Mouse (Mus musculus) megakaryocyte, adult 5-6 weeks (primary cell): ENCODE measurements at regions not wholly inside any gene's neighbourhood (a gene's known extent, or its start where the extent isn't known, plus 50 kb on each side); places are given as distances from the start of the nearest gene placed in this dataset.

Experiments used
- ATAC-seq: 2 replicates; pipeline ENCODE4 v1.8.0; 2016; ENCODE audit warnings: mild to moderate bottlenecking, inconsistent platforms; ENCODE audit not compliant: poor library complexity, severe bottlenecking

DNA sequence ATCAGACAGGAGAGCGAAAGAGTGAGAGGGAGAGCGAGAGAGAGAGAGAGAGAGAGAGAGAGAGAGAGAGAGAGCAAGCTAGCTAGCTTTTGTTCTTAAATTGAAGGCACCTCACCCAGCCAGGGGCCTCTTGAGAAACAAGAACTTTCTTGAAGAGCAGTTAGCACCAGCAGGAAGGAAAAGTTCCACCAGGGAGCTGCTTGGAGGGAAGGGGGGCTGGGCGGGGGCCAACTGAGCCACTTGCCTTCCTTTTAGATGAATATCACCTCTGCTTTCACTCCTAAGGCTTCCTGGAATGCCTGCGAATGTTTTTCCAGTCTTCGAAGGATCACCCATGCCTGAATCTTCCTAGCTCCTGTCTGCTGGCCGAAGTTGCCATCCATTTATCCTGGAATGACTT is 118.0 kb upstream of the Tgfbr2 start:
- ATAC-seq, result no peak

DNA sequence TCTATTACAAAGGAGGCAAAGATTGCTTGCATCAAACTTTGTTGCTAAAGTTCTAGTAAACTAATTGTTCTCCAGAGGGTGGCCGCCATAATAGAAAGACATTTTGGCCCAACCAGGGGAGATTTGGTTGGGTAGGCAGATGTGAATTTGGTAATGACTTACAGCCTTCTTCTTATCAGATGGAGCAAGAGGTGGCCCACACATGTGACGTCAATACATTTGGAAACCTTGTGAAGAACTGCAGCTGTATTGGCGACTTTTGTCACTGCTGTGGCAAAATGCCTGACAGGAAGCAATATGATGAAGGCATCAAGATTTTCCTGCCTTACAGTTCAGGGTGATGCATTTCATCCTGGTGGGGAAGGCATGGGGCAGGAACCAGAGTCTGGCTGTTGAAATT is 116.5 kb upstream of the Tgfbr2 start:
- ATAC-seq, result peak; percentile 48

DNA sequence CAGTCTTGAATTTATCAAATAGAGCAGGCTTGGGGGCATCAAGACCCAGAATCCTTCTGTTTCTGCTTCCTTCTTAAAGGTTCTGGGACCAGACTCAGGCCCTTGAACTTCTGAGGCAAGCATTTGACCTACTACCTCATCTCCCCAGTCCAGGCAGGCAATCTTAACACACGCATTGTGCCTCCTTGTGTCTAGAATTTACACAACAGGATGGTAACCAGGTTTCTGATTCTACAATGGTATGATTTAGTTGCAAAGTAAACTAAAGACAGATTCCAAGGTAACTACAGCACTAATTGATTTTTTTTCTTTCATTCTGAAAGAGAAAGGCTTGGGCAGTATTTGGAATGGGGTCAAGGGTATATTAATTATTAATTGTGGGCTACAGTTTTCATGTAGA is 115.7 kb upstream of the Tgfbr2 start:
- ATAC-seq, result no peak

DNA sequence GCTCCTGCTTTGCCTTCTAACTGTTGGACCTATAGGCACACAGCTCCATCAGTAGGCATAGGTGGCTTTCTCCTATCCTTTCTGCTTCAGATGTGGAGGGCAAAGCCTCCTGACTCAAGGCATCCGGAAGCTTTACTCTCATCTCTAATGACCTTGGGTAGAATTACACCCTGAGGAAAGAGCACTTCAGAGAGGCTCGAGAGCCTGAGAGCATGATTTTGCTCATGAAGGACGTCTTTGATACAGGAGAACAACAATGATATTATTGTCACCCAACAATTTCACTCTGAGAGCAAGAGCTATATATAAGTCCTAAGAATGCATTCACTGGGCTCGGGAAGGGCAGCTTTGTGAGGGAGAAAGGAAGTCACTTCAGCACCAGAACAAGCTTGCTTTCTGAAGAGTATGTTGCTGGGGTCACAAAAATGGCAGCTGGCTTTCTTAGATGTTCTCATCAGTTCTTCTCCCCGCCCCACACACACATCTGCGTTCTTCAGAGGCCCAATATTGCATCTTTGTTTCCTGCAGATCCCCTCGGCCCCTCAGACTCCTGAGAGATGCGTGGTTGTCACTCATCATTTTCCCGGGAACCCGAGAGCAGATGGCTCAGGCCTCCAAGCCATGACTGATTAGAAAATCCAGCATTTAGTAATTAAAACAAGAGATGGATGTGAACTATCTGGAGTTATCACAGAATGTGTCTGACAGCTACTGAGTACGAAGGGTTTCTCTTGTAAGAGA is 110.7 kb upstream of the Tgfbr2 start:
- no peak for ATAC-seq

DNA sequence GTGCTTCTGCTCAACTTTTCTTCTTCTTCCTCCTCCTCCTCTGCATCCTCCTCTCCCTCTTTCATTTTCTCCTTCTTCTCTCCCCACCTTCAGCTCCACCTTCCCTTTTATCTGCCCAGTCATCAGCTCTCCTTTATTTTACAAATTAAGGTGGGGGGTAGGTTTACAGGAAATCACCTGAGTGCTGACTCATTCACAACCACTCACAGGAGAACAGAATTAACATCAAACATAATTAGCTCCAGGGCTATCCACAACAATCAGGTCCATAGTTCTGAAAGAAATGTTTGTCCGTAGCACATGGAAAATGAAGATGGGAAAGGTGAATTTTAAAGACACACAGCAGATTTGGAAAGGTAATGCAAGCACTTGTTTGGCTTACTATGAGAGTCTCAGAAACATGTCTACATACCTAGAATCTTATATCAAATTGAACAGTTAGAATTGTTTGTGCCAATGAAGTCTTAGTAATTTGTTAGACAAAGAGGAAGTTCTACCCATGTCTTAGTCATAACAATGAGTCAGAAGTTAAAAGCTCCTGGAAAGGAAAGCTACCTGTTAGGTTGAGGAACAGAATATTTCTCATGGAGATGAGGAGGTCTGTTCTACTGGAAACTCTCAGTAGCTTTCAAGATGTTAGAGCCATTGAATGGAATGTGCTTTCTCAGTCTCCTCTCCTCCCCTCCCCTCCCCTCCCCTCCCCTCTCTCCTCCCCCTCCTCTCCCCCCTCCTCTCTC is 108.8 kb upstream of the Tgfbr2 start:
- ATAC-seq, result no peak

DNA sequence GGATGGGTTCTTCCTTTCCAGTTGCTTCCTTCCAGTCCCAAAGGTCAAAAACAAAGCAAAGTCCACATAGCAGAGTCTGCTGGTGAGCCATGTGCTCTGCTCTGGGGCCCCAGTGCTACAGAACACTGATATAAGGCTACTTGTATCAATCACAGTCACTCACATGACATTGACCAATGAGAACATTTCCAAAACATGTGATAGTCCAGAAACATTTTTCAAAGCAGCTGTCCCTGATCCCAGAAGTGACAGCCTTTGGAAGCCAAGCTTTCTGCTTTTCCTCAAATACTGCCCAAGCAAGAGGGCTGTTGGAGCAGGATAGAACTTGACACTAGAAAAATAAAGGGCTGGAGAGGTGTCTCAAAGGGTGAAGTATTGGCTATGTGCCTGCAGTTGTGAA is 106.5 kb upstream of the Tgfbr2 start:
- ATAC-seq, result no peak

DNA sequence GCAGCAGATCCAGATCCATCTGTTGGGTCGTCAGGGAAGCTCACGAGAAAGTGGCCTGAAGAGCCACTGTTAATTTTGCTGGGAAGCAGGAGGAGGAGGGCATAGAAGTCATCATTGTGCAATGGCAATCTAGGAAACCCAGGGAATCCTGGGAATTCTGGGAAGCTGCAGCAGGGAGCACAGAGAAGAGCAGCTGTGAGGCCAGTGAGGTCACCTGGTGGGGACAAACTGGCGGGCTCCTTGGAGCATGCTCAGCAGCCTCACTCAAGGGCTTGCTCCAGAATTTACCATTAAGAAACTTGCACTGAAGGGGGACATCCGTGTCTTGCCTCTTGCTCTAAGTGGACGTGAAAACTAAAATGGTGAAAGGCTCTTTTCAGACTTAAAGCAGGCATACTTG is 105.0 kb upstream of the Tgfbr2 start:
- no peak for ATAC-seq

DNA sequence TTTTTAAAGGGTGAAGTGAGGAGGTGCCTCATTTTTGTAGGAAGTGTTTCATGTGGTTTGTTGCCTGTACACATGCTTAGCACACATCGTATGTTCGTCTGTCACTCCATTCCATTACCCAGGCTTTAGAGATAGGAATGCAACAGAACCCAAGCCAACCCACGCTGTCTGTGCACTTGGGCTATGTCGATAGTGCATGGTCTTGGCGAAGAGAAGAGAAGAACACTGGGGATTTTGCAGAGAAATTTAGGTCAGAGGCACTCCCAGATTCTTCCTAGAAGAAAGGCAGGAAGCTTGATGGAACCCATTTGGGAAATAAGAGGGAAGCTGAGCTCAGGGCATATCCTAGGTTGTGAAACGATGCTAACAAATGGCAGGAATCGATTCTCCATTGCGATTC is 103.7 kb upstream of the Tgfbr2 start:
- ATAC-seq, result no peak

DNA sequence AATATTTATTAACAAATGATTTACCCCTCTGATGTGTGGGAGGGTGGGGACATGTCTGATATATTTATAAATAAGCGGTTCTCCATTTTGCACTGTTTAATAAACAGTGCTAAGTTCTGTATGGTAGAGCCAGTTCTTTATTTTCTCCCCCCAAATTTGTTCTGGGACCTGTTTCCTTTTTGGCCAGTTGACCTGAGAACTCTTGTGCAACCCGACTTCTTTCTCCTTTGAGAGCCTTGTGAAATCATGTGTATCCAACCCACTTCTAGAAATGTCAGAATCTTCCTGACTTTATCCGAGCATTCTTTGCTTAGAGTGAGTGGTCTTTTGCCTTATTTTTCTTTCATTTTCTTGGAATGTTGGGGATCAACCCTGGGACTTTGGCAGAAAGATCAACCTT is 102.6 kb upstream of the Tgfbr2 start:
- ATAC-seq, result peak; percentile 60; the same call in 1 of the 2 replicates

DNA sequence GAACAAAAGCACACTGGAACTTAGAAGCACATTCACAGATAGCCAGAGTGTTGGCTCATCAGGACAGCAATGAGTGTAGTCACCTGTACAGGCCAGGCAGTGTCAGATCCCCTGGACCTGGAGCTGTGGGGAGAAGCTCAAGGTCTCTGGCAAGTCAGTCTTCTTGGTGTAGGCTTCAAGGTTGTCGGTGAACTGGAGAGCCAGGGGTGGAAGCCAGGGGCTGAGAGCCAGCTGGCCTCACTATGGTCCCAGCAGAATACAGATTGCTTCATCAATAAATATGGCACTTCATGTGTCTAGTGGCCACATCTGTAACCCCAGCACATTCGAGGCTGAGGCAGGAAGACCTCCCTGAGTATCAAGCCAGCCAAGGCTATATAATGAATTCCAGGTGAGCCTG is 101.0 kb upstream of the Tgfbr2 start:
- no peak for ATAC-seq

DNA sequence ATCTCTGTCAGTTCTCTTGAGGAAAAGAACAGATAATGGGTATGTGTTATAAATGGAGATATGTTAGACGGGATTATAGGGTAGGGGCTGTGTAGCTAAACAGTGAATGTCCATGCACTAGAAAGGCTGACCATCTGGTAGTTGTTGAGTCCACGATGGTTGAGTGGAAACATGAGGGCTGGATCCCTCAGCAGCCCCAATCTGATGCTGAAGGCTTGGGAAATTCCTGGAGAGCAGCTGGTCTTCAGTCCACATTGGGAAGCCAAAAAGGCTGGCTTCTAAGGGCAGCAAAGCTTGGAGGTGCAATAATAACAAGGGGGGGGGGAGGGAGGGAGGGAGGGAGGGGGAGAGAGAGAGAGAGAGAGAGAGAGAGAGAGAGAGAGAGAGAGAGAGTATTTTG is 97.3 kb upstream of the Tgfbr2 start:
- ATAC-seq, result no peak

DNA sequence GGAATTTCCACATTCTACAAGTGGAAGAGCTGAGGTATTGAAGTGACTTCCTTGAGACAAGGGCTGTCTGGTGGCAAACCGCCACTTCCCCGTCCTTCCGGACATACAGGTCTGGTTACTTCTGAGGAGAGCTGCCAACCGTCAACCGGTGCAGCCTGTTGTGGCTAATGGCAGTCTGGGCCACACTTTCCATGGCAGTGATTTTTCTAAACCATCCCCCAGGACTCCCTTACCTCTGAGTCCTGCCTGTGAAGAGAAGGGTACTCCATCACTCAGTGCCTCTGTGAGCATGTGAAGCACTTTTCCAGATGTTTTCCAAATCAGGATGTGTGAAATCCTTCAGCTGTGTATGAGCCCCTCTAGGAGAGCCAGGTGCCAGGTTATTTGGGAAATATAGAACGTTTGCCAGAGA is 95.3 kb upstream of the Tgfbr2 start:
- ATAC-seq, result peak; percentile 56

DNA sequence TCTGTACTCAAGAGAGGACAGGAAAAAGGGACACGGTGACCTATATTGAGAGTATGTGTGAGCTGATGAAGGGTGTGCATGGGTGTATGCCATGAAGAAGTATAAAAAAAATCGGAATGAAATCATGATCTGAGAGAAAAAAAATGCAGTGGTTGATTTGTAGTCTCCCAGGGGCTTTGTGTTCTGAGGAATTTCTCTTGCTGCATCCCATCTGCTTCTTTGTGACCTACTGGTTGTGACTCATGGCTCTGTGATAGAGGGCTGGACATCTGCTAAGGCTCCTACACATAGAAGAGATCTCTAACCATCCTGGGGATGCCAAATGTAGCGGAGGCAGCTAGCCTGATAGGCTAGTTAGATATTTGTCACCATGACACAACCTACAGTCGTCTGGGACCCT is 92.3 kb upstream of the Tgfbr2 start:
- no peak for ATAC-seq

DNA sequence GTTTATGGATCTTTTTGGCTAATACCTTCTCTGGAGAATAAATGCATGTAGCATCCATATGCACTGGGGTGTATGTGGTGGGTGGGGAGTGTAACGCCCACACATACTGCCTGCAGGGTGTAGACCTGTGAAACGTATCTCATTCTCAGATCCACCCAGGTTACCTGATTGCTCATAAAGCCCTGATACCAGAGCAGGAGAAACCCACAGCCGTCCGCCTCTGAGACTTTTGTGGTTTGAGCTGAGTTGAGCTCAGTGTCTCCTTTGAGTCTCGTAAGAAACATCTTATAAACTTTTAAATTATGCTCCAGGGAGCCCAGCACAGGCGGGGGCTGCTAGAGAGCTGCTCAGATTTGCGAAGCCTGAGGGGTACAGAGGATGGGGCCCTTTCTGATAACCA is 88.7 kb upstream of the Tgfbr2 start:
- ATAC-seq, result no peak

DNA sequence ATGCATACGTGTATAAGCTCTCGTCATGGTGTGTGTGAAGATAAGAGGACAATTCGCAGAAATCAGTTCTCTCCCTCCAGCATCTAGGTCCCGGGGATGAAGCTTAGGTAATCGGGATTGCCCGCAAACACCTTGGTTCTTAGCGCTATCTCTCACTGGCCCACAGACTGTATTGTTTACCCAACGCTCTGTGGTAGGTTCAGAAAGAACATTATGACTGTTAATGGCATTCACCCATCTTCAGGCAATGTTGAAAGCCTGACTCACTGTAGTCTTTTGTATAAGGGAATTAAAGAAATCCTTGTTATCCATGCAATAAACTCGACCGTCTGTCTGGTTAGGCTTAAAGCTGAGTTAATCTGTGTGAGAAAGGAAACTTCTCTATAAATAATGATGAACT is 84.4 kb upstream of the Tgfbr2 start:
- no peak for ATAC-seq

DNA sequence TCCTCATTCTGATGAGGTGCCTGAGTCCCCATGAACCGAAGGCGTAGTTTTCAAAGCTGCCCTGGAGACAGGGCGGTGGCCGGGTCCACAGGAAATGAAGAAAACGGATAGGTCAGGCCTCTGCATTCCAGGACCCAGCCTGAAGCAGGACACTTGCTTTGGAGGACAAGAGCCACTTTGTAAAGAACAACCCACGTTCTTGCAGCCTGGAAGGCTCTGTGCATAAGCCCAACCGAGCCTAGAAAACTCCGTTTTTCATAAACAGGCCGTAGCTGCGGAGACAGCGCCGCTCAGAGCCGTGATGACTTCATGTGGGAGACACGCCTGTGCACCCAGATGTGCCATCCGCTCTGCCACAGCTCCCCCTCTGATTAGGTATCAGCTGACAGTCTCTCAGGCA is 78.4 kb upstream of the Tgfbr2 start:
- ATAC-seq, result no peak

DNA sequence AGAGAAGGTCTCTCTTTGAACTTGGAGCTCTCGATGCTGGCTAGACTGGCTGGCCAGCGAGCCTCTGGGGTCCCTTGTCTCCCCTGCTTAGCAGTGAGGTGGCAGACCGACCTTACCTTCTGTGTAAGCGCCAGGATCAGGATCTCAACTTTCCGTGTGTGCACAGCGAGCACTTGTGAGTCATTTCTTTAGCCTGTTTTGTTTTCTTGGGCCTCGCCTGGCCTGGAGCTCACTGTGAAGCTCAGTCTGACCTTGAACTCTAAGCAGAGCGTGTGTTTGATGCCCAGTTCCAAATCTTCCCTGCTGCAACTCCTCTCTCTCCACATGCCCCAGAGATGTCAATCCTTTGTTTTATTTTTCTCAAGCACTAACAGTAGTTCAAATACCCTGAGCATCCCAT is 77.6 kb upstream of the Tgfbr2 start:
- no peak for ATAC-seq

DNA sequence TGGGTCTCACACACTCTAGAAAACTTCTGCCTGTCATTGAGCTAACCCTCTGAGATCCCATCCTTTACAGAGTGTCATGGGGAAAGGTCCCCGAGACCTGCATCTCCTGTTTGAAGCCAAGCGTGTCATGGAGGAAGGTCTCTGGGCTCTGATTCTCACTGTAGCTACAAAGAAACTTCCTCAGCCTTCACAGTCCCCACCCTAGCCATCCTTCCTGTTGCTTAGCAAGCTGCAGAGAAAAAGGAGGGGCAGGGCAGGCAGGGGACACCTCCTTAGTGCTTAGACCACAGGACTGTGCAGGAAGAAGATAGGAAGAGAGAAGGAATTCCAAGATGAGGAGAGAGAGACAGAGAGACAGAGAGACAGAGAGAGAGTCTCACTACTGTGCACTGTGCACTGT is 74.6 kb upstream of the Tgfbr2 start:
- ATAC-seq, result no peak

DNA sequence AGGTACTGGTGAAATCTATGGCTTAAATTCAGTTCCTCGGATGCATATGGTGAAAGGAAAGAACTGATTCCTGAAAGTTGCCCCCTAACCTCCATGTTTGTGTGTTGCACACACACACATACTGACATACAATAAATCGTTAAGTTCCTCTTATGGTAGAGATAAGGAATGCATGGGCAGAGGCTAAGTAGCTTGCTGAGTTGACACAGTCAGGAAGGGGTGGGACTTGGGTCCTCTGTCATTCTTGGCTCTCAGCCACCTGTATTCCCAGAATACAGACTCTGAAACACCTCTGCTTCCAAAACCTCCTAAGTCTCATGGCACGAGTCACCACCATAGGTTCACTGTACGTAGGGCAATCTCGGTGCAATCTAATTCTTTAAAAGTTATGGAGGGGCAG is 70.0 kb upstream of the Tgfbr2 start:
- no peak for ATAC-seq

DNA sequence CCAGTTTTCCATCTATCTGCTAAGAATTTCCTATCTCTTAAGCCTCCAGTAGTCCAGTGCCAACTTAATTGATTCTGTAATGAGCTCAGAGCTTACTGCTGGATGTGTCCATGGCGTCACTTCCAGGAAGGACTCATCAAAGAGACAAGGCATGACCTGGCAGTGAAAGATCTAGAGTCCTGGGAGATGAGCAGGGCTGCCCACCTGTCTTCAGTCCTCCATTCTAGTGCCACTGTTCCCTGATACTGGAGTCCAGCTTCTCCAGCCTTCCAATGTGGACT is 69.4 kb upstream of the Tgfbr2 start:
- ATAC-seq, result no peak

DNA sequence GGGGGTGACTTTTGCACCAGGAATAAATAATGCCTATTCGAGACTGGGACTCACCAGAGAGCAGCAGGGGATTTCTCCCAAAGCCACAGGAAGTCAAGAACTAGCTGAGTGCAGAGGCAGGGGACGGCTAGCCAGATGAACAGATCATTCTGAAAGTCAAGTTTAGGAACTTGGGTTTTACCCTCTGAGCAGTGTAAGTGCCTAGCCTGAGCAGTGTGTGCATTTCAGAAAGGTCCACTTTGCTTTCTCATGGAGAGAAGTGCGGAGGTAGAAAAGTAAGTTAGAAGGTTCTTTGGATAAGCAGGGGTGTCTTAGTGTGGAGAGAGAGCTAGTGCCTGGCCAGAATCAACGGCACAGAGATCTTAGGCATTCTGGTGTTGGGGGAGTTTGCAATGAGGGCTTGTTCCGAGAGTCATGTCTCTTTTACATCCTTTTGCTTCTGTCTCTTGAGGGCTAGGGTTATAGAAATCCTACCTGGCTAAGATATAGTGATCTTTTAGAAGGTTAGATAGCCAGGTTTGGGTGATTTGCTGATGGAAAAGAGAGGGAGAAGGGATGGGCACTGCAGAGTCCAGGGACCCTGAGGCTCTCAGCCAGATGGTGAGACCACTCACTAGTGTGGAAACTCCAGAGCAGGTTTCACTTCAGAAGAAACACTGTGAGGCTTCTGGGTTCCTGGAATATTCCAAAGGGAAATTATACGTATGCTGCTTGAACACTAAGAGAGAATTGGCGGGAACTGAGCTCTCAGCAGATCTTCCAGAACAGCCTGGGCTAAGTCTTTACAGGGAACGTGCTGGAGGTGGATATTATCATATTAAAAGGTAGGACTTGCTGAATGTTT is 68.8 kb upstream of the Tgfbr2 start:
- ATAC-seq, result no peak

DNA sequence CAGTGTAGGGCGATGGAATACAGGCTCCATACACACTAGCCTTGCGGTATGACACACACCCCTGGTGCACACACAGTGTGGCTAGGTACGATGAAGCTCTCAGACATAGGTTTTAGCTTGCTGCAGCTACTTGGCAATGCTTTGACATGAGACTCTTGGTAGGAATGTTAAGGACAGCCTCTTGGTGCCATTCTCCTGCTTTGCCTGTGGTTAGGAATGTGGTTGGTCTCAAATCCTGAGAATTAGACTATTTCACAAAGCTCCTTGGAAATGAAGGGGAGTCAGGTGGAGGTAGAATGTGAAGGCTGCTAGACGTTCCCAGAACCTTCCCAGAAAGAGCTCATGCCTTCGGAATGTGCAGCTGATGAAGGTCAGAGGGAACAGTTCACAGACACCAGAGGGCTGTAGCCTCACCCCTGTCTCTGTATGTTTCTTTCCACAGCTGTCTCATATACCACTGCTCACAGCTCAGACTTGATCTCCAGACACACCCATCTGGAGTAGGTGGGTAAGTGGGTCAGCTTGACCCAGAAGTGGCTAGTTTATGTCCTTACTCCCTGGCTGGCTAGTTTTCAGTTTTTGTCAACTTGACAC is 66.9 kb upstream of the Tgfbr2 start:
- ATAC-seq, result no peak
